Mouse (Mus musculus) inflammation-experienced regulatory T-cells, adult 6 months (primary cell): ENCODE results near the gene Nlgn1. TPM values are rescaled to one million over a fixed set of nuclear protein-coding genes. Genes with fewer than 3 reads are reported as not detected.

ENCODE experiments used
- ATAC-seq: one replicate; pipeline ENCODE4 v1.8.0; 2017
- polyA plus RNA-seq, 3 experiments: library from polyadenylated mRNA; unstranded; fragments of 100-300 nt; shearing (Covaris generic); gene quantifications; one replicate each; pipeline ENCODE4 v1.2.1; 2017

The Nlgn1 gene
- polyA plus RNA-seq, 3 experiments from 2014 or later: 0.04 to 0.09 TPM; not detected in 1

GRCm38 (mm10) chr3:26039696-26040095 is 292.6 kb downstream of the Nlgn1 start:
- no peak for ATAC-seq

DNA sequence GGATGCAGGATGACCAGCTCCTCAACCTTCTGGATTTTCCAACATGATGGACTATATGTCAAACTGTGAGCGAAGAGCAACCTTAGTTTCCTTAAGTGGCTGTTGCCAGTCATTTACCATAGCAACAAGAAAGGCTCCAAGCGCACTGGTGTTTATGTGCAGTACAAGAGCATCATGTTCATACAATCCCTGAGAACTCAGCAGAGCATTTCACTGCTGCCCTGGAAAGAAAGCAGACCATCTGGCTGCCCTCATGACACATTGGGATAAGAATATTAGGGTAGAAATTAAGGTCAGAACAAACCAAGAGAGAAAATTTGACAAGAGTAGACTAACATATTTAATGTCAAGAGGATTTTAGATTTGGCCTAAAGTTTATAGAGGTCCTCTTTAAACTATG is 306.2 kb downstream of the Nlgn1 start:
- no peak for ATAC-seq

DNA sequence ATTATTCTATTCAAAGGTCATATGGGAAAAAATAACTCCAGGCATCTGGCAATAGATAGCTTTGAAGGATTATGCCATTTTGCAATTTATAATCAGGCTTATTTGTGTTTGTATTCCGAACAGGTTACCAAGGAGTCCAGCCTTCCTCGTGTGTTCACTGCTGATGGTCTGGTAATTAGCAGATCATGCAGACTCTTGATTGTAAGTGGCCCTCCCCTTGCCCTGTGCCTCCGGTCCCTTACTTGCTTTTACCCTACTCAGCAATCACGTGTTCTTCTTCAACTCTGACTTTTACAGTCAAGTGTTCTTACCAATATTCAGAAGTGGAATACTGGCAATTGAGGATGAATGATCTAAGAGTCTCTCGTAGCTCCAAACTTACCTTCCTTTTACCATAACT is 309.0 kb downstream of the Nlgn1 start:
- no peak for ATAC-seq

DNA sequence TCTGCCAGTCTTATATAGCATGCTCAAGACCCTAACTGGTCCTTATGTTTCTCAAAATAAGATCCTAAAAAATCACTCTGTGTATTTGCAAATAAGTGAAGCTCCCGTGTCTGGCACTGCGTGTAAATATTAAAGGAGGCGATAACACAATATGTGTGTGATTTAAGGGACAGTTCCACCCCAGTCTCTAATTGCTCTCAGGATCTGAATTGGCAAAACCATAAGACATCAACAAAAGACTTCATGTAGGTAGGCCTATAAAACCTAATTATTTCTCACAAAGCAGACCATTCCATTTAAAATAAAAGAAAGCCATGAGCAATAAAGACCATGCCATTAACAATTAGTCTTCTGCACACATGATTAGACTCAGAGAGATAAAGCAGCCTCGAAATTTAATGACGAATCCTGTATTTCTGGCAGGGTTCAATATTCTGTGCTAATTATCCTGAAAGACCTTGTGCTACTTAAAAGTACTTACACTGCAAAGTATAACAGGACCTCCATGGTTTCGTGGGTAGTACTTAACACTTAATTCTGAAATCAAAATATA is 310.6 kb downstream of the Nlgn1 start:
- ATAC-seq: no peak

- ATAC-seq: no peak
These were observed 320.8 kb downstream of the Nlgn1 start for GRCm38 (mm10) chr3:26011310-26012078.

- no peak for ATAC-seq
These were observed 329.2 kb downstream of the Nlgn1 start for GRCm38 (mm10) chr3:26002863-26003608.

DNA sequence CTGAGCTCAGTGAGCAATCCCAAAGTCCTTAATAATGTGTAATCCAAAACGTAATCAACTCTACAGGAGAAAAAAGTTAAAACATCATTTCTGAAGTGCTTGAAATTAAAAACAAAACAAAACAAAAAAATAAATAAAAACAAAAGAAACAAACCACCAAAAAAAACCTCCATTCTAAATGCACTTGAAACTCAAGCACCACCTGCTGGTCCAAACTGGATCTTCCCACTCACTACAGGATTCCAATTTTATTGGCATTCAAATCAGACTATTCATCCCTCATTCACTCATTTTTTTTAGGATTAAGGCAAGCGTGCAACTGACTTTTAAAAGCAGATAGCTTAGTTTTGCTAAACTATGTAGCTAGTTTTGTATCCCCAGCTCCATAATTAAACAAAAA is 329.9 kb downstream of the Nlgn1 start:
- no peak for ATAC-seq

DNA sequence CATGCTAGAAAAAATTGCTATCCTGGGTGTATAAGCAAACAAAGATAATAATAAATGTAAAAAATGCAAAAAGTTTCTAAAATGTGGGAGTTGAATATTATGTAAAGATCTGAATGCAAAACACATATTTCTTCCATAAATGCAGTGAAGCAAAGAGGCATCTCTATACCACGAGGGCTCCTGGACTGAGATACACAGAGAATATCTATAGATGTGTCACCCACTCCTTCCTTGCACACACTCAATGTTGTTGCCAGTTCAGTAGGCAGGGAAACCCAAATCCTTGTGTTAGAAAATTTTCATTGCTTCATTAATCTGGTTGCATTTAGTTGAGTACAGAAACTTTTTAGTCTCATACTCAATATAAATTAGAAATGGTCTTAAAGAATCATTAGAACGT is 364.7 kb downstream of the Nlgn1 start:
- no peak for ATAC-seq

DNA sequence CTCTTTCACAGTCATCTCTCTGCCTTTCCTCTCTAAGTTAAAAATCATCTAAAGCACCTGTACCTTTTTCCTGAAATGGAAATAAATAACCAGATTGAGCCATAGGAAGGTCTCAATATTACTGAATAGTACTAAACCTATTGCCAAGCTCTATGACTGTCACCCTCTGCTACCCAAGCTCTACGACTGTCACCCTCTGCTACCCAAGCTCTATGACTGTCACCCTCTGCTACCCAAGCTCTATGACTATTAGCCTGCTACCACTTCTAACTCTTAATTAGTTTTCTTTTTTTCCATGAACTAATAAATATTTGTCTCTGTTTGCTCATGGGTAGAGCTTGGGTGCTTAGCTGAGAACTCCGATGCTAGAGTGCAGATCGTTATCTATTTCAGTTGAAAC is 368.0 kb downstream of the Nlgn1 start:
- no peak for ATAC-seq

DNA sequence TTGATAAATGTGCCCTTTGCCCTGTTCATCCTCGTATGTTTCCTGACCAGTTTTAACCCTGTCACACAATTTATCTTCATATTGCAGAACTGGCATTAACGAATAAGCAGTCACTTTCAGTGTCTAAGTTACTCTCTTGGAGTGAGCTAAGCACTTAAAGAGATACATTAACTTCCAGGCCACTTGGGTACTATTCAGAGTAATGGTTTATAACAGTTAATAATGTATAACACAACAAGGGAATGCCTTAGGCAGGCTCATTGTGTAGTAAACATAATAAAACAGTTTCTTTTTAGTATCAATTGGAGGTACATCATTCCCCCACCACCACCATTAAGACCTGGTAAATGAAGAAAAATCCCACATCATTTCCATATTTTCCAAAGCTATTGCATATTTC is 368.7 kb downstream of the Nlgn1 start:
- no peak for ATAC-seq

- ATAC-seq: no peak
These were observed 415.7 kb downstream of the Nlgn1 start for GRCm38 (mm10) chr3:25916535-25916934.

GRCm38 (mm10) chr3:25914365-25915065 is 417.7 kb downstream of the Nlgn1 start:
- ATAC-seq: no peak

- ATAC-seq: no peak
These were observed 429.0 kb downstream of the Nlgn1 start for GRCm38 (mm10) chr3:25903140-25903809.

- ATAC-seq: no peak
These were observed 434.8 kb downstream of the Nlgn1 start for GRCm38 (mm10) chr3:25897456-25897855.

DNA sequence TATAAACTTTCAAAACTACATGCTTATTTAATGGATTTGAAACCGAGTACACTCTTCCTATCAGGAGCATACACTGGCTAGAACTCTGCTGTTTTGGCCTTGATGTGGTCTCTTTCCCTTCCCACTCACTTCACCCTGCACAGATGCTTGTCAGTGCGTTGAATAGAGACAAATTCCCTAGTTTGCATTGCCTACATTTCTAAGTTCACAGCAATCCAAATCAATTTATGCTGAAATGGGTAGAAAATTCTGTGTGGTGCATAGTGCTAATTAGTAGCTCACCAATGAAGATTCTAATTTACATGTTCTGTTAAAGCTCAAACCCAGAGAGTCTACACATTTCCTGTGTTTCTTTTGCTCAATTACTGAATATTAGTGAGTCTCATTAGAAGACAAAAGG is 447.5 kb downstream of the Nlgn1 start:
- ATAC-seq: no peak

DNA sequence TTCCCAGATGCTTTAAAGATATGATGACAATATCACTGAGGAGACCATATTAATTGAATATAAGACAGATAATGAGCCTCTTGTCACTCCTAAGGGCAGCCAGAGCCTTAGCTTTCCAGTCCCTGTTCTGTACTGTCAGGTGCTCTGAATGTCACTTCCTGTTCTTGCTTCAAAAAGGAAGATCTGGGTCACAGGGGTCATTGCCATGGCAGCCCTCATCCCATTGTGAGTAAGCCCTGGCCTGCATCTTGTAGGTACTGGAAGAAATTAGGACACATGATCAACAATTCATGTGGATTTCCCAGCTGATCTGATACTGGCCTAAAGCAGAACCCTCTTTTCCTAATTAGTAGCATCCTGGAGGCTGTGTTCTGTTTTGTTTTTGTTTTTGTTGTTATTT is 463.1 kb downstream of the Nlgn1 start:
- no peak for ATAC-seq

DNA sequence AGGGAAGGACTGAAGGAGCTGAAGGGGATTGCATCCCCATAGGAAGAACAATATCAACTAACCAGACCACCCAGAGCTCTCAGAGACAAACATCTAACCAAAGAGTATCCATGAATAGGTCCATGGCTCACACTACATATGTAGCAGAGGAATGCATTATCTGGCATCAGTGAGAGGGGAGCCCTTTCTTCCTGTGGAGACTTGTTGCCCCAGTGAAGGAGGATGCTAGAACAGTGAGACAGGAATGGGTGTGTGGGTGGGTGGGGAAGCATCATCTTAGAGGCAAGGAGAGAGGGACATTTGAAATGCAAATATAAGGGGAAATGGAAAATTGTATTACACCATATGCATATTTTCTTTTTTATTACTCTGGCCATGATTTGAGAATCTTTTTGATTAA is 473.9 kb downstream of the Nlgn1 start:
- no peak for ATAC-seq

DNA sequence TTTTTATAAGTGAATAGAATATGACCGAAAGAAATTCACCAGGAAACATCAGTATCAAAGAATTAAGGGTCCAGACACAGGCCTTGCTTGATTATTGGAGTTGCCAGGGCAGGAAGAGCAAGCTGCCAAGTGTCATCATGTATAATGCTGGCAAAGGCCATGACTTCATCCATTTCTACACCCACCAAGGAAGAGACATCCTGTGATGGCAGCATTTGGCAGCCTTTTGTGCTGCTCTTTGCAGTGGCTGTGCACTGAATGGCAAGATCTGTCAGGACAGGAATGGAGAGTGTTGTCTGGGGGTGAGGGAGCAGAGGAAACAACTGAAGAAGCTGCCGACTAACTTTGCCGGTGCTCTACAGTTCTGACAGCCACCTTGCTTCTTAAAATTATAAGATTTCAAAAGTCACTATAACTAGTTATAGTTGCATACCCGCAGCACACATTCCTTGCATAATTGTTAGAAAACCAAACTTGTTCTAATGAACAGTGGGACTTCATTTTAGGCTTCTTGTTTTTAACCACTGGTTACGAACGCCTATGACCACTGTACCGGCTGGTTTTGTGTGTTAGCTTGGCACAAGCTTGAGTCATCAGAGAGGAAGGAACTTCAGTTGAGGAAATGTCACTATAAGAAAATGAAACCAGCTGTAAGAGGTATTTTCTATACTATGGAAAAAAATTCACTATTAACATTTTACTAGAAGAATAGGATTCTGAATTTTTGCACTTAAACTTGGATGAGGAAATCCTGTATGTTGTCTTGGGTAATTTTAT is 487.4 kb downstream of the Nlgn1 start:
- ATAC-seq: no peak

DNA sequence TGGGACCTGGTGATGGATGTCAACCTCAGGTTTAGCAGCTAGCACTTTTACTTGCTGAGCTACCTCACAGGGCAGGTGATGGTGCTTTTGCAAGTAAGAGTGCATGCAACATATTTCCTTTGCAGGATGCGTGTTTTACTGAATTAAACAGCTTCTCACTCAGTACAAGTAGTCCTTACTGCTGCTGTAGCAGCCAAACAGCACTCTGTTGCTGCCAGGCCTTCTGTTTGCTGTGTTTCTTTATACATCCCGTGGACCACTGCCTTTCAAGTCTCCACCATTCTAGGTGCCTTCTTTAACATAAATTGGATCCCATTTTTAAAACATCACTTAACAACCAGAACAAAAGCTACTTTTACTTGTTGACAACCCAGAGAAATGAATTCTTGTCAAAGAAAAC is 502.0 kb downstream of the Nlgn1 start:
- no peak for ATAC-seq

DNA sequence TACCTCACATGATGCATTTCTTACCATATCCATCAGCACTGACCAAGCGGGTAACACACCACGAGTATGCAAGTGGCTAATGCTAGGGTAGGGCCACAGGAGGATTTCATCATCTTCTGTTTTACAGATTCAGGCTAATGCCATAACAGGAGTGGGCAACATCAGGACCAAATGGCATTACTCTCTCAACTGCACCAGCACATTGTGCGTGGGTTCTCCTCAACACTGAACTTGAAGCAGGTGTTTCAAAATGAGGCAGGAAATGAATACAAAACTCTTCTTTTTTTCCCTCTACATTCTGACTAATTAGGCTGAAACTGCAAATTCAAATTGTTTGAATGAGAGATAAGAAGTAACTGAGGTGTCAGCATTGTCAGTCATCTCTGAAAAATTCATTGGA is 518.9 kb downstream of the Nlgn1 start:
- ATAC-seq: no peak

DNA sequence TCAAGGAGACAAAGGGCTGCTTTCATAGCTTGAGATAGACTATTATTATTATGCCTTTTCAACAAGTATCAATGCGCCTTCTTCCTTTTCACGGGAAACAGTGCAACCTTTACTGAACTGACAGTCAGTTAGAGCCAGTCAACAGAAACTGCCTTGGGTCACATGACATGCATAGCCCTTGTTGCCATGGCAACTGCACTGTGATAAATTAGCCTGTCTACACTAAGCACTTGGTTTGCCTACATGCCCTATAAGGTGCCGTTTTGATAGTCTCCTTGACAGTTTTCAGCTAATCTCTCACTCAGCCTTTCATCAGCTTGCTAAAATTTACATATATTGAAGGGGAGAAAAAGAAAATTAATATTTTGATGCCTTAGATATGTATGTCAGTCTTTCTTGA is 524.7 kb downstream of the Nlgn1 start:
- ATAC-seq: no peak

DNA sequence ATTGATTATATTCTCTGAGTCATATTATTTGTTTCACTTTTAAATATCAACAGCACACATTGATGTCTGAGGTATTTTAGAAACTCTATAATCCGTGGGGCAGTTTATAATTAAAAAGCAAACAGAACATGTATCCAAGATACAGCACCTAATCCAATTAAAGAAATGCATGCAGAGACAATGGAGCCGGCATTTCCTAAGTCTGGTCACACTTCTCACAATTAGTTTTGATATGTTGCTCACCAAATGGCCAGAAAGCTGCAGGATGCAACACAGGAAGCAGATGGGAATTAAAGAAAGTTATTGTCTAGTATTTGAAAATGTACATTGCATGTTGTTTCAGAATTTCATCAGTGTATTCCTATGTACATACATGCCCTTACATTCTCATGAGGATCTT is 550.6 kb downstream of the Nlgn1 start:
- no peak for ATAC-seq
